In the genomic region with DNA sequence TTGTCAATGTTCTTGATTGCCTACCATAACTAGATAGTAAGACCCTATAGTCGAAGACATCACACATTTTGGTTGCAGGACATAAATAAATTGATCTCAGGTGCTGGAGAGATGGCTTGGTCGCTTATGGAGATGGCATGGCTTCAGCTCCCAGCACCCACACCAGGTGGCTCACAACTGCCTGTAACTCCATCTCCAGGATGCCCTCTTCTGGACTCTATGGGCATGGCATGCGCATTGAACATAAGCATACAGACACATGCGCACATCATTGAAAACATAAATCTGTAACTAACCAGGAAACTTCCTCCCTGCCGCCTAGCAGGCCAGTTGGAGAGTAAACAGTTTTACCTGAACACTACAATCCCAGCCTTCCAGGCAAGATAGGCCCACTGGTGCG, we compare ENCODE assay signal across 23 mouse cellular contexts.
DNase-seq lines count a peak whose midpoint lies in the region; ATAC-seq and TF ChIP-seq lines count a peak whose summit lies in the region.
"Had no signal": no experiment of that assay in that cellular context is flagged by ENCODE, and none has a peak within 500 bp of the region (broad histone marks: within the 10 kb centered on the region; RNA-seq: fewer than 3 reads in every experiment).

No protein-coding gene starts in this region.

- ATAC-seq in midbrain, embryonic 16.5 days, result no peak
- ATAC-seq: forebrain, embryonic 15.5 days; inflammation-experienced regulatory T-cells, adult 6 months had no signal

- 89% methylated on average over 6 of the region's 6 CpGs for WGBS in kidney, adult 2 months
- WGBS in midbrain, embryonic 10.5 days, result 87% methylated on average over 6 of the region's 6 CpGs
- WGBS in midbrain, embryonic 16.5 days, result 90% methylated on average over 6 of the region's 6 CpGs

- H3K4me2 ChIP-seq in midbrain, embryonic 16.5 days (ENCODE audit: low read length), result no peak overlapping the region
- H3K4me2 ChIP-seq: forebrain, embryonic 15.5 days; hindbrain, embryonic 13.5 days; limb, embryonic 15.5 days had no signal

- DNase-seq in kidney, adult 2 months, result no peak
- no peak for DNase-seq in kidney, postnatal 14 days
- no peak for DNase-seq in midbrain, embryonic 10.5 days (ENCODE audit: low spot score)
- no peak for DNase-seq in spleen, postnatal 4 days (ENCODE audit: low spot score in 2 of 2)
- no peak for DNase-seq in retina, postnatal 1 day
- DNase-seq: adrenal gland, postnatal 14 days; cerebellum, adult 9-10 months; gastrocnemius, postnatal 14 days; heart, adult 18-20 months; kidney, postnatal 36 days; layer of hippocampus, adult 9-11 months; lung, adult 18-20 months; midbrain, embryonic 14.5 days; right cerebral cortex, adult 18-20 months; thymus, adult 18-20 months; thymus, postnatal 36 days had no signal

- no peak for TF ChIP-seq EP300 in ES-Bruce4 (IDR thresholded peaks at IDR 0.05; ENCODE audit: insufficient read depth, low read depth, low read length)

- H3K9me3 ChIP-seq in midbrain, embryonic 10.5 days (replicated peaks), result peaks cover 10% of the 10 kb centered on the region
- H3K9me3 ChIP-seq in midbrain, embryonic 16.5 days (replicated peaks; ENCODE audit: control insufficient read depth, low read length, poor library complexity, severe bottlenecking), result no peaks in the 10 kb centered on the region
- H3K9me3 ChIP-seq in ES-Bruce4 (replicated peaks; ENCODE audit: control insufficient read depth, insufficient read depth, low read length, poor library complexity, severe bottlenecking), result no peaks in the 10 kb centered on the region
- H3K9me3 ChIP-seq: forebrain, embryonic 15.5 days; G1E; hindbrain, embryonic 13.5 days; limb, embryonic 15.5 days had no signal

- H3K36me3 ChIP-seq in kidney, adult 2 months (ENCODE audit: control insufficient read depth, insufficient read depth, low read length), result no peaks in the 10 kb centered on the region
- no peaks in the 10 kb centered on the region; the same call in 1 of the 2 replicates for H3K36me3 ChIP-seq in midbrain, embryonic 10.5 days
- H3K36me3 ChIP-seq in midbrain, embryonic 16.5 days (ENCODE audit: control insufficient read depth, insufficient read depth, low read length), result no peaks in the 10 kb centered on the region
- H3K36me3 ChIP-seq in ES-Bruce4 (ENCODE audit: control insufficient read depth, insufficient read depth, low read length, poor library complexity, severe bottlenecking), result no peaks in the 10 kb centered on the region
- H3K36me3 ChIP-seq: forebrain, embryonic 15.5 days; G1E; hindbrain, embryonic 13.5 days; limb, embryonic 15.5 days had no signal

- no peaks in the 10 kb centered on the region for H3K4me1 ChIP-seq in kidney, adult 2 months (ENCODE audit: control insufficient read depth, insufficient read depth, low read length)
- peaks cover 67% of the 10 kb centered on the region for H3K4me1 ChIP-seq in midbrain, embryonic 10.5 days
- H3K4me1 ChIP-seq in midbrain, embryonic 16.5 days (ENCODE audit: control insufficient read depth, insufficient read depth, low read length), result peaks cover 29% of the 10 kb centered on the region
- H3K4me1 ChIP-seq in ES-Bruce4 (ENCODE audit: control insufficient read depth, insufficient read depth, low read length), result peaks cover 8% of the 10 kb centered on the region
- H3K4me1 ChIP-seq: limb, embryonic 15.5 days had no signal

- no peaks in the 10 kb centered on the region for H3K27me3 ChIP-seq in kidney, adult 2 months (replicated peaks; ENCODE audit: control insufficient read depth, insufficient read depth, low read length)
- H3K27me3 ChIP-seq in midbrain, embryonic 10.5 days (ENCODE audit: low read depth, poor library complexity, severe bottlenecking), result peaks cover 6% of the 10 kb centered on the region; the same call in 1 of the 2 replicates
- H3K27me3 ChIP-seq in midbrain, embryonic 16.5 days (ENCODE audit: control insufficient read depth, insufficient read depth, low read depth, low read length), result no peaks in the 10 kb centered on the region
- no peaks in the 10 kb centered on the region for H3K27me3 ChIP-seq in ES-Bruce4 (ENCODE audit: control insufficient read depth, insufficient read depth, low read length, poor library complexity, severe bottlenecking)
- H3K27me3 ChIP-seq: forebrain, embryonic 15.5 days; hindbrain, embryonic 13.5 days; limb, embryonic 15.5 days had no signal

- H3K27ac ChIP-seq in kidney, adult 2 months (ENCODE audit: insufficient read depth, low read depth, low read length), result no peak overlapping the region
- peak overlapping the region; percentile 90 for H3K27ac ChIP-seq in midbrain, embryonic 10.5 days (replicated peaks)
- no peak overlapping the region for H3K27ac ChIP-seq in midbrain, embryonic 16.5 days (ENCODE audit: low read length)
- H3K27ac ChIP-seq in ES-Bruce4 (ENCODE audit: insufficient read depth, low read length), result no peak overlapping the region
- H3K27ac ChIP-seq: forebrain, embryonic 15.5 days; hindbrain, embryonic 13.5 days; limb, embryonic 15.5 days had no signal

- no peak overlapping the region for H3K9ac ChIP-seq in midbrain, embryonic 16.5 days (ENCODE audit: low read depth, low read length)
- no peak overlapping the region for H3K9ac ChIP-seq in ES-Bruce4 (ENCODE audit: low read depth, poor library complexity, severe bottlenecking)
- H3K9ac ChIP-seq: forebrain, embryonic 15.5 days; hindbrain, embryonic 13.5 days; limb, embryonic 15.5 days had no signal

- TF ChIP-seq POLR2A in kidney, adult 2 months (IDR thresholded peaks at IDR 0.05; ENCODE audit: low read depth, low read length), result no peak
- TF ChIP-seq POLR2A in ES-Bruce4 (IDR thresholded peaks at IDR 0.05; ENCODE audit: insufficient read depth, low read length), result no peak

- TF ChIP-seq CTCF in kidney, adult 2 months (conservative IDR thresholded peaks at IDR 0.05; ENCODE audit: insufficient read depth, insufficient read length, low read depth, low read length), result 0 out of 2 replicates have a peak, but pooled peaks have one; percentile 2
- TF ChIP-seq CTCF in ES-Bruce4 (IDR thresholded peaks at IDR 0.05; ENCODE audit: low read depth, low read length), result peak; percentile 63

- no peak overlapping the region for H3K4me3 ChIP-seq in kidney, adult 2 months (ENCODE audit: insufficient read depth, low read depth, low read length)
- no peak overlapping the region for H3K4me3 ChIP-seq in midbrain, embryonic 10.5 days
- H3K4me3 ChIP-seq in midbrain, embryonic 16.5 days (ENCODE audit: low read depth, low read length), result no peak overlapping the region
- no peak overlapping the region for H3K4me3 ChIP-seq in ES-Bruce4 (ENCODE audit: low read depth, low read length)
- H3K4me3 ChIP-seq: forebrain, embryonic 15.5 days; hindbrain, embryonic 13.5 days; limb, embryonic 15.5 days had no signal
